Mouse (Mus musculus) limb, embryonic 15.5 days (tissue): ENCODE measurements around the gene Ampd1. TPM values are rescaled to one million over a fixed set of nuclear protein-coding genes. Genes with fewer than 3 reads are reported as not detected.

Experiments
- ATAC-seq: fragments of 200-750 bp; cut with Nextera tagmentation; 2 replicates; pipeline ENCODE4 v1.8.0; 2017; ENCODE audit warnings: low read depth, moderate TSS enrichment; ENCODE audit not compliant: insufficient number of reproducible peaks, low FRiP score, low TSS enrichment
- H3K27ac ChIP-seq: fragments of 300-500 bp; sonication (generic); 2 replicates; pipeline ENCODE4 v1.5.1; 2015; ENCODE audit warnings: moderate library complexity, mild to moderate bottlenecking, inconsistent platforms
- H3K27me3 ChIP-seq: fragments of 300-500 bp; sonication (generic); 2 replicates; pipeline ENCODE4 v1.6.1; 2015; ENCODE audit warnings: inconsistent platforms
- H3K36me3 ChIP-seq: fragments of 300-500 bp; sonication (generic); 2 replicates; pipeline ENCODE4 v1.6.1; 2015; ENCODE audit warnings: inconsistent platforms
- H3K4me1 ChIP-seq: fragments of 300-500 bp; sonication (generic); 2 replicates; pipeline ENCODE4 v1.6.1; 2015; ENCODE audit warnings: inconsistent platforms
- H3K4me2 ChIP-seq: fragments of 300-500 bp; sonication (generic); 2 replicates; pipeline ENCODE4 v1.6.1; 2015; ENCODE audit warnings: mild to moderate bottlenecking, inconsistent platforms
- H3K4me3 ChIP-seq: fragments of 300-500 bp; sonication (generic); 2 replicates; pipeline ENCODE4 v1.5.1; 2015; ENCODE audit warnings: mild to moderate bottlenecking, inconsistent platforms
- H3K9ac ChIP-seq: fragments of 300-500 bp; sonication (generic); 2 replicates; pipeline ENCODE4 v1.6.1; 2015; ENCODE audit warnings: inconsistent platforms
- H3K9me3 ChIP-seq: fragments of 300-500 bp; sonication (generic); 2 replicates; pipeline ENCODE4 v1.6.1; 2016; ENCODE audit warnings: inconsistent platforms
- WGBS: fragments of 180-500 bp; shearing (Covaris S2); methylation state at CpG from one replicate; pipeline ENCODE4 v1.1.7; 2015; 5-methylcytosine and 5-hydroxymethylcytosine counted together
- polyA plus RNA-seq: library from polyadenylated mRNA; unstranded; fragments of >200 nt; fragmentation: Nextera tagmentation; extraction: Ambion mirVana; gene quantifications from 2 replicates; pipeline ENCODE4 v1.2.1, GENCODE M21; 2015

Gene Ampd1
- 6.2 and 20.5 TPM in 2 replicates for polyA plus RNA-seq

DNA sequence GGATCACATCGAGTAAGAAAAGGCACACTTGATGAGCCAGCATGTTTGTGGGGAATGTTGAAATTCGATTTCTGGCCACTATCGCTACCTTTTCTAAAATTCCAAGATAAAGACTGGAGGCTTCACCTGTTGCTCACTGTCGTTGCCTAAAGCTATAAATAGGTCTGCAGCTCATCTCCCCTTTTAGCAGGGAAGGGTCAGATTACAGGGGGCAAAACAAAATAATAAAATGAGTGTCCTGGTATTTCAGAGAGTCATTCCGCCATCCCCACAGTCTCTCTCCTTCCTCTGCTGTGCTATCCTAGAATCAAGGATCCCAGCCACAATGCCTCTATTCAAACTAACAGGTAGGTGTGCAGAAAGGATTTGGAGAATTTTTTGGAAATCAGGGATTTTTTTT, at the start of gene Ampd1:
TSS of gene Ampd1 (plus strand) at position 244 of the 400 bp plus-strand sequence.
- Histone ChIP-seq H3K36me3 (peaks cover 7% of the 10 kb centered on the region; the same call in 1 of the 2 replicates), H3K4me1 (no peaks in the 10 kb centered on the region), H3K4me2 (no peak within 1 kb of the TSS), H3K27me3 (no peaks in the 10 kb centered on the region), H3K9me3 (no peaks in the 10 kb centered on the region), H3K9ac (no peak within 1 kb of the TSS), H3K4me3 (no peak within 1 kb of the TSS), H3K27ac (no peak within 1 kb of the TSS)
- ATAC-seq: no peak
- 54% methylated on average over 5 of the region's 5 CpGs for WGBS

DNA sequence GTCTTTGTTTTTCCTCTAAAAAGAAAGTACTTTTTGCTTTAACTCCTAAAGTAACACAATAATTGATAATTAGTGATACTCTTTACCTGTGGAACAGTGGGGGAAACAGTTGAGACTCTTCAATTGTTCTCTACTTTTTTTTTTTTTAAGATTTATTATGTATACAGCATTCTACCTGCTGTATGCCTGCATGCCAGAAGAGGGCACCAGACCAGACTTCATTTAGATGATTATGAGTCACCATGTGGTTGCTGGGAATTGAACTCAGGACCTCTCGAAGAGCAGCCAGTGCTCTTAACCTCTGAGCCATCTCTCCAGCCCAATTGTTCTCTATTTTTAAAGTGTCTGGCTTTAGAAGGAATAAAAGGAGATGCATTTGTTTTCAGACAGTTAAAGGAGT, 47.6 kb upstream of the Ampd1 start:
- no peak overlapping the region for H3K9ac ChIP-seq
- H3K4me3 ChIP-seq: no peak overlapping the region
- peaks cover 24% of the 10 kb centered on the region for H3K36me3 ChIP-seq
- H3K27me3 ChIP-seq: no peaks in the 10 kb centered on the region
- WGBS: 94% methylated on average over 1 of the region's 1 CpGs
- H3K4me2 ChIP-seq: no peak overlapping the region
- H3K27ac ChIP-seq: no peak overlapping the region
- ATAC-seq: no peak
- no peaks in the 10 kb centered on the region for H3K9me3 ChIP-seq
- peaks cover 9% of the 10 kb centered on the region for H3K4me1 ChIP-seq

DNA sequence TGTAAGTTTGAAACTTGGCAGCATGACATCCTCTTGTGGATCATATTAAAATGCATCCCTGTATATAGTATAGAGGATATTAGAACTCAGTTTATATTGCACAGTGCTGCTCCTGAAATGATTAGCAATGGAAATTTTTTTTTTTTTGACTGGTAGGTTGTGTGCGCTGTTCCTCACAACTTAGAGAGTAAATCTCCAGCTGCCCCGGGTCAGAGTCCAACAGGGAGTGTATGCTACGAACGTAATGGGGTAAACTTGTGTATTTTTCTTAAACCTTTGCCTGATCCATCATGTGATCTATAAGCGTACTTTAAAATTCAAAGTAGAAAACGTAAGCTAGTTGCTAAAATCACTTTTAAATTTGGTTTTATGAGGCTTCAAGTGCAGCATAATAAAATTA, 33.5 kb upstream of the Ampd1 start:
- WGBS: 90% methylated on average over 6 of the region's 6 CpGs
- Histone ChIP-seq H3K4me3 (no peak overlapping the region), H3K27ac (no peak overlapping the region), H3K4me1 (no peaks in the 10 kb centered on the region), H3K4me2 (no peak overlapping the region), H3K36me3 (peaks cover 59% of the 10 kb centered on the region), H3K9ac (no peak overlapping the region), H3K27me3 (no peaks in the 10 kb centered on the region), H3K9me3 (no peaks in the 10 kb centered on the region)
- no peak for ATAC-seq

DNA sequence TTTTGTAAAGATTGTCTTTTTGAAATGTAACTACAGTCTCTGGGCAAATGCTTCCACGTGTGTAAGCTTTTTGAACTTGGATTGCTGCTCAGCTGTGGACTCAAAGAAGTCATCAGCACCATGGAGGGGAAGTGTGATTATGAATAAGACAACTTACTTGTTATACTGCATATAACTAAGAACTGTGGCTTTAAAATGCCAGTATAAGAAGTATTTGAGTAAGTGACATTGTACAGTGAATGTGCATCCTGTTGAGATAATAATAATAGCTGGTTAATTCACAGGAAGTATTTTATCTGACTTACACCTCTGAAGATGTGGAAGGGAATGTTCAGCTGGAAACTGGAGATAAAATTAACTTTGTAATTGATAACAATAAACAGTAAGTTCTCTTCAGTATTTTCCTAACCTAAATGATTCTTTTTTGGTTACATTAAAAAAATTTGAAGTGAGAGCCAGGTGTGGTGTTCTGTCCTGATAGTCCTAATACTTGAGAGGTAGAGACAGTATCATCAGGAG, 32.9 kb upstream of the Ampd1 start:
- ATAC-seq: no peak
- no peaks in the 10 kb centered on the region for H3K4me1 ChIP-seq
- 82% methylated on average over 1 of the region's 1 CpGs for WGBS

DNA sequence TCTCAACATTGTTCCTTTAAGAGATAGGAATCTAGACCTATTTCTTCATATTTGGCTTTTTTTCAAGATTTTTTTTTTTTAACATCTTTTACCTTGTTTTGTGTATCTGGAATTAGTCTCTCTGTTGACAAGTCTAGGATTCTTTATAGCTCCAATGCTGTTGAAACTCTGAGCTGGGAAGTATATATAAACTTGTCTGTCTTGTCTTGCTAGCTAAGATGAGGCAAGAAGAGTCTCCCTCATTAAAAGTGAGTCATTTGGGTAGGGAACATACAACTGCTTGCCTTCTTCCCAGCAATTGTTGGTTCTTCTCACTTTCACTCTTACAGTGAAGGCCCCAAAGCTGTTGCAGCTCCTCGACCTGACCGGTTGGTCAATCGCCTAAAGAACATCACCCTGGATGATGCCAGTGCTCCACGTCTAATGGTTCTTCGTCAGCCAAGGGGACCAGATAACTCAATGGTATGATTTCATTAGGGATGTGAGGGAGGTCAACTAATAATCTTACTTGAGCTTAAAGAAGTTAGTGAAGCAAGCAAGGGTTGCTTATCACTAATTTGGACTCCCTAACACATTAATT, 17.7 kb upstream of the Ampd1 start:
- H3K4me2 ChIP-seq: no peak overlapping the region
- peak overlapping the region; percentile 11; the same call in 1 of the 2 replicates for H3K27ac ChIP-seq
- no peak for ATAC-seq
- no peaks in the 10 kb centered on the region for H3K27me3 ChIP-seq
- no peak overlapping the region for H3K4me3 ChIP-seq
- H3K9me3 ChIP-seq: no peaks in the 10 kb centered on the region
- no peak overlapping the region for H3K9ac ChIP-seq
- peaks cover 51% of the 10 kb centered on the region for H3K36me3 ChIP-seq
- WGBS: 84% methylated on average over 5 of the region's 5 CpGs
- H3K4me1 ChIP-seq: peaks cover 5% of the 10 kb centered on the region; the same call in 1 of the 2 replicates

More for the DNA sequence above, 32.9 kb upstream of the Ampd1 start:
- Histone ChIP-seq H3K4me2 (no peak overlapping the region), H3K36me3 (peaks cover 66% of the 10 kb centered on the region), H3K4me3 (no peak overlapping the region), H3K27me3 (no peaks in the 10 kb centered on the region), H3K9me3 (no peaks in the 10 kb centered on the region), H3K27ac (no peak overlapping the region), H3K9ac (no peak overlapping the region)

DNA sequence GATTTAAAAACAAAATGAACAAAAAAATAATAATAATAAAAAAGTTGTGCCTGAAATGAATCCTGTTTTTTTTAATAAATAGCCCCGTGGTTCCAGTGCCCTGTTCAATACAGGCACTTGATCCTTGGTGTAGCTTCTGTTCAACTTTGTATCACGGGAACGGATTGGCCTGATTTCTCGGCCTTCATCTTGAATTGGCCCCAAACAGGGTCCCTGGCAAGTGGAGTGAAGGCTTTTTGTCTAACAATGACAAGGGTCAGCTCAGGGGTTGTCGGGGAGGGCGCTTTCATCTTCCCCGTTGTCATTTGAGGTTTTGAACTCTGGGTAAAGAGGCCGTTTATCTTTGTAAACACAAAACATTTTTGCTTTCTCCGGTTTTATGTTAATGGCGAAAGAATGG, 16.1 kb upstream of the Ampd1 start:
- H3K27ac ChIP-seq: peak overlapping the region; percentile 99

DNA sequence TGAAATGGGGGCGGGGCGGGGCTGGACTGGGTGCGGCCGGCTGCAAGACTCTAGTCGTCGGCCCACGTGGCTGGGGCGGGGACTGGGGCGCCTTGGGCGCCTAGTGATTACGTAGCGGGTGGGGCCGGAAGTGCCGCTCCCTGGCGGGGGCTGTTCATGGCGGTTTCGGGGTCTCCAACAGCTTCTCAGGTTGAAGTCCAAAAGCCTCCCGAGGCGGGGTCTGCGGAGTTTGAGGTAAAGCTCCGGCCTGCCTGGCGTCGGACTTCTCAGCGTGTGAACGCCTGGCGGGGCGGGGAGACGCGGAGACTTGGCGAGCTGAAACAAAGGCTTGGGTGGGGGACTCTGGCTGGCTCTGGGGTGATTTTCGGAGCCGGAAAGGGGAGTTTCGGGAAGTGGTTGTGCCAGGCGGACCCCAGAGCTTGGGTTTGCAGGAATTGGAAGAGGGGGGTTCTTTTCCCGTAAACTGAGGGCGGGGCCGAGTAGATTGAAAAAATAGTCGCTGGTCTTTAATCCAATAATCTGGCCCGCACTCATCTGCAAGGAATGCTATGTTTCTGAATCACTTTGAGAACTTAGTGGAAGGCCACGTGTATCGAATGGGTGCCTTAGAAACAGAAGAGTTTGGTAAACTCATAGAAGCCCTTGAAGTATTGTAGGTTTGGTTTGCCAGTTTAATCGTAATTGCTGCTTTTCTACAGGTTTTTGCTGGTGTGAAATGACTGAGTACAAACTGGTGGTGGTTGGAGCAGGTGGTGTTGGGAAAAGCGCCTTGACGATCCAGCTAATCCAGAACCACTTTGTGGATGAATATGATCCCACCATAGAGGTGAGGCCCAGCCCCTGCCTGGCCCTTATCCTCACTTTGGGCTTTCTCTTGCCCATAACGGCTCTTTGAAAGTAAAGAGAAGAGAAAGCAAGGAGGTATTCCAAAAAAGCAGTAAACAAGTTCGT, 15.3 kb upstream of the Ampd1 start, which contains the start of gene Nras:
TSS of gene Nras (plus strand) at position 79 of the 951 bp plus-strand sequence.
- Histone ChIP-seq H3K4me2 (peak within 1 kb of the TSS; percentile 70), H3K27me3 (no peaks in the 10 kb centered on the region), H3K9ac (peak within 1 kb of the TSS; percentile 80), H3K4me1 (peaks cover 5% of the 10 kb centered on the region; the same call in 1 of the 2 replicates), H3K4me3 (peak within 1 kb of the TSS; percentile 73), H3K27ac (peak within 1 kb of the TSS; percentile 99), H3K9me3 (no peaks in the 10 kb centered on the region), H3K36me3 (peaks cover 57% of the 10 kb centered on the region)
- ATAC-seq: peak; percentile 96
- 2% methylated on average over 46 of the region's 46 CpGs for WGBS

More for the DNA sequence above, 16.1 kb upstream of the Ampd1 start:
- peak overlapping the region; percentile 70 for H3K4me2 ChIP-seq
- H3K27me3 ChIP-seq: no peaks in the 10 kb centered on the region
- H3K36me3 ChIP-seq: peaks cover 53% of the 10 kb centered on the region
- H3K9me3 ChIP-seq: no peaks in the 10 kb centered on the region
- H3K4me3 ChIP-seq: peak overlapping the region; percentile 73
- WGBS: 4% methylated on average over 10 of the region's 10 CpGs
- no peak overlapping the region for H3K9ac ChIP-seq
- H3K4me1 ChIP-seq: peaks cover 5% of the 10 kb centered on the region; the same call in 1 of the 2 replicates
- peak; percentile 36; the same call in 1 of the 2 replicates for ATAC-seq

DNA sequence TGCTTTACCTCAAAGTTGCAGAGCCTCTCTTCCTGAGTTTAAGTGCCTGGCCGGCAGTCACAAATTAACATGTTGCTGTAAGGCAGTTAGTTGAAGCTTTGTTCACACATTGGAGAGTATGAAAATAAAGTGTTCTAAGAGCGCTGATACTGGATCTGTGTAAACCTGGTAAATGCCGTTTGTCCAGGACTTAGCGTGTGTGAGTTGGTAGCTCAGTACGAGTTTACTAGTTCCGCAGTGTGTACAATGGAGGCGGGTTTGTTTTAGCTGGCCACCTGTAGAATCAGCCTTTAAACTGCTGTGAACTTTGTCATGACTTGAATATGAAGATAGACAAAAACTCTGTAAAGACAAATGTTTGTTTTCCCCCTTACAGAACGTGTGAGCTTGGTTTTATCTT, 6.9 kb upstream of the Ampd1 start:
- Histone ChIP-seq H3K4me3 (no peak overlapping the region), H3K27me3 (no peaks in the 10 kb centered on the region), H3K9me3 (no peaks in the 10 kb centered on the region), H3K4me2 (no peak overlapping the region), H3K27ac (no peak overlapping the region), H3K9ac (no peak overlapping the region), H3K36me3 (peaks cover 70% of the 10 kb centered on the region), H3K4me1 (no peaks in the 10 kb centered on the region)
- no peak for ATAC-seq
- 91% methylated on average over 8 of the region's 8 CpGs for WGBS

DNA sequence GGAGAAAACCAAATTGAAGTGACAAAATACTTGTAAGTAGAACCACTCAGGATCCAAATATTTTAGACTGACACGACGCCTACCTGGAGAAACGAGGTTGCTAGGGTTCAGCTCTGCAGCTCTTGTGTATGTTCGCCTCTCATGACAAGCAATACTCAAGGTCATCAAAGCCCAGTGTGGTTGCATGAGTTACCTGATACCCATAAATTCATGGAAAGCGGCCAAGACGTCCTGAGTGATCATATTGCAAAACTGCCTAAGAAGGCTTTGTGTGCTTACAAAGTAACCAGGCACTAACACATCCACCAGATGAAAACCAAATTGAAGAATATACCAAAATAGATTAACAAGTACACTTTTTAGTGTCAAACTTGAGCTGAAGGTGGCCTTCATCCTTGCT, 4.8 kb upstream of the Ampd1 start:
- ATAC-seq: no peak
- Histone ChIP-seq H3K9ac (no peak overlapping the region), H3K27me3 (no peaks in the 10 kb centered on the region), H3K4me2 (no peak overlapping the region), H3K27ac (no peak overlapping the region), H3K4me1 (no peaks in the 10 kb centered on the region), H3K4me3 (no peak overlapping the region), H3K36me3 (peaks cover 50% of the 10 kb centered on the region), H3K9me3 (no peaks in the 10 kb centered on the region)
- 74% methylated on average over 6 of the region's 6 CpGs for WGBS

DNA sequence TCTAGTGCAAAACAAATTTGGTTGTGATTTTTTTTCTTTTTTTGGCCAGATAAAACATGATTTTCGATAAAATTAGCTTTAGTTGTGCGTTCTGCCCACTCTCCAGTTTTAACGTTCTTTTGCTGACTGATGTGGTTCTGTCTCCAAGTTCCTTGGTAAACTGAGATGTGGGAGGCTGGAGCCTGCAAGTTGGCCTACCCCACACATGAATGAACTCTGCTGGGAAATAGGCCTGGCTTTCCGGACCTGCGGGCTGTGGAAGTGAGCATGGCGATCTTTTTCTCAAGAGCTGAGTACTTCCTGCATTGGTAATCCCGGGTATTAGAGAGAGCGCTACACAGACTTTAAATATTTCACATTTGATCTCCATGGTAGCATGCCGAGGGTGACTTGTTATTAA, 2.1 kb downstream of the Ampd1 start:
- Histone ChIP-seq H3K36me3 (no peaks in the 10 kb centered on the region), H3K4me2 (no peak overlapping the region), H3K9me3 (no peaks in the 10 kb centered on the region), H3K4me3 (no peak overlapping the region), H3K27me3 (no peaks in the 10 kb centered on the region), H3K9ac (no peak overlapping the region), H3K27ac (no peak overlapping the region), H3K4me1 (no peaks in the 10 kb centered on the region)
- no peak for ATAC-seq
- WGBS: 82% methylated on average over 9 of the region's 9 CpGs

DNA sequence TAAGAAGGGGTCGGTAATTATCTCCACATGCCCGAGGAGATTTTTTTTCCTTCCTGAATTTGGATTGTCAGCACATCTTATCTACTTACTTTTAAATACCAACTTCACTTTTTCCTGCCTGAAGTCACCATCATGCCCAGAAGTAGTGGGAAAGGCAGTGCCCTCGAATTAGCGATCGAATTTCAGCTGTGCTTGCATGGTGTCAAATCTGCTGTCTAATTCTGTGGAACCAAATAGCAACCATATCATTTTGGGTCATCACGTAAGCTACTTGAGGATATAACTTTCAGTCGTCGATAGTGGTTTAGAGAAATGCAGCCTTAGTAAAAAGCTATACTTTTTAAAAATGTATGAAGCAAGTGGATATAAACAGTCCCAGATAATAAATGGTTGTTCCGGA, 2.7 kb downstream of the Ampd1 start:
- ATAC-seq: no peak
- Histone ChIP-seq H3K4me1 (no peaks in the 10 kb centered on the region), H3K36me3 (no peaks in the 10 kb centered on the region), H3K27me3 (no peaks in the 10 kb centered on the region), H3K9me3 (no peaks in the 10 kb centered on the region), H3K4me2 (no peak overlapping the region), H3K4me3 (no peak overlapping the region), H3K27ac (no peak overlapping the region), H3K9ac (no peak overlapping the region)
- 86% methylated on average over 9 of the region's 9 CpGs for WGBS

DNA sequence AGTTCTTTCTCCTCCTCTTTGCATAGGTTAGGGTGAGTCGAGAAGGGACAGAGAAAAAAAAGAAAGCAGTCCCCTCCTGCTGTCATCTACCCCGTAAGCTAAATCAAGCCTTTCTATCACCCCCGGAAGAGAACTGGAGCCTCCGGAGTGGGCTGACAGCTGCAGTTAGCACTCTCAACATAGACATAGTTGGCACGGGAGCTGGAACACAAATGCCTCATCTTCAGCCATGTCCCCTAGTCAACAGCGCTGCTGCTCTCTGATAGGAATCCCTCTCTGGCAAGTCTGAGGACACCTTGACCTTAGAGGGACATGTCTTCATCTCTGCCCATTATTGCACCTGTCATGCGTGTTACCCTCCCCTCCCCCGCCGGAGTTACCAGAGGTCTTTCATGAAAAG, 5.5 kb downstream of the Ampd1 start:
- Histone ChIP-seq H3K27me3 (no peaks in the 10 kb centered on the region), H3K4me1 (no peaks in the 10 kb centered on the region), H3K4me2 (no peak overlapping the region), H3K9ac (no peak overlapping the region), H3K36me3 (no peaks in the 10 kb centered on the region), H3K4me3 (no peak overlapping the region), H3K27ac (no peak overlapping the region), H3K9me3 (no peaks in the 10 kb centered on the region)
- ATAC-seq: no peak
- 87% methylated on average over 8 of the region's 9 CpGs for WGBS
